Mouse (Mus musculus): ENCODE results near the gene Eef1a2. TPM values are rescaled to one million over a fixed set of nuclear protein-coding genes. Genes with fewer than 3 reads are reported as not detected.

Gene Eef1a2
- polyA plus RNA-seq (2014; fragmentation: Nextera tagmentation; extraction: Ambion mirVana) = 12.7 and 14.1 TPM in 2 replicates

GRCm38 (mm10) chr2:181156248-181157121 lies at the start of gene Eef1a2:
Eef1a2 (minus strand) TSS chr2:181157014.
- Histone ChIP-seq H3K36me3 (ENCODE audit: control insufficient read depth, insufficient read depth, low read length) (peaks cover 8% of the 10 kb centered on the region; the same call in 1 of the 2 replicates), H3K4me2 (ENCODE audit: low read length) (peak within 1 kb of the TSS; percentile 69), H3K9ac (replicated peaks; ENCODE audit: low read length) (peak within 1 kb of the TSS; percentile 73), H3K27me3 (ENCODE audit: control insufficient read depth, insufficient read depth, low read length) (no peaks in the 10 kb centered on the region), H3K4me1 (ENCODE audit: control insufficient read depth, insufficient read depth, low read length) (peaks cover 36% of the 10 kb centered on the region), H3K4me3 (replicated peaks; ENCODE audit: low read depth, low read length) (peak within 1 kb of the TSS; percentile 48), H3K9me3 (ENCODE audit: control insufficient read depth, low read length) (no peaks in the 10 kb centered on the region), H3K27ac (replicated peaks; ENCODE audit: low read depth, low read length) (peak within 1 kb of the TSS; percentile 88)
- DNase-seq (peak; percentile 86), ATAC-seq (ENCODE audit: low FRiP score, low TSS enrichment) (peak; percentile 73)
- WGBS = 3% methylated on average over 55 of the region's 55 CpGs

- Histone ChIP-seq H3K27ac (replicated peaks; ENCODE audit: low read depth, low read length) (no peak overlapping the region), H3K4me3 (replicated peaks; ENCODE audit: low read depth, low read length) (no peak overlapping the region), H3K4me2 (ENCODE audit: low read length) (no peak overlapping the region), H3K9ac (replicated peaks; ENCODE audit: low read length) (no peak overlapping the region), H3K4me1 (ENCODE audit: control insufficient read depth, insufficient read depth, low read length) (no peaks in the 10 kb centered on the region), H3K9me3 (ENCODE audit: control insufficient read depth, low read length) (no peaks in the 10 kb centered on the region), H3K27me3 (ENCODE audit: control insufficient read depth, insufficient read depth, low read length) (peaks cover 2% of the 10 kb centered on the region; the same call in 1 of the 2 replicates), H3K36me3 (ENCODE audit: control insufficient read depth, insufficient read depth, low read length) (no peaks in the 10 kb centered on the region)
- ATAC-seq (ENCODE audit: low FRiP score, low TSS enrichment) = no peak
- 83% methylated on average over 9 of the region's 9 CpGs for WGBS
- DNase-seq = no peak
Measured at GRCm38 (mm10) chr2:181206118-181206517, 49.3 kb upstream of the Eef1a2 start.

DNA sequence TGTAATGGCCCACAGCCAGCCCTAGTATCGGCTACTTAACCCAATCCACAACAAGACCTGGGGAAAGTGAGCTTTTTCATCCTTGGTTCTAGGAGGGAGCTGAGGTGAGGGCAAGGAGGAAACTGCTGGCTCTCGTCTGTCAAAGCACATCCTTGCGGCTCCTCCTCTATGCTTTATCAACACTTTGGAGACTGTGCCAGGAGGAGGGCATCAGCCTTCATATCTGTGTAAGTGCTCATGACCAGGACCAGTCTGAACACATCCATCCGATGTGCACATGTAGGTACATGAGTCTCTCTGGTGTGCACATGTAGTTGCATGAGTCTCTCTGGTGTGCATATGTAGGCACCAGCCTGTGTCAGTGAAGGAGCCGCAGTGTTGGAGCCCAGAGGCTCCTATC lies 48.9 kb upstream of the Eef1a2 start:
- WGBS = 91% methylated on average over 5 of the region's 5 CpGs
- no peak overlapping the region for H3K4me2 ChIP-seq (ENCODE audit: low read length)
- DNase-seq (no peak), ATAC-seq (ENCODE audit: low FRiP score, low TSS enrichment) (no peak)
- no peak overlapping the region for H3K9ac ChIP-seq (replicated peaks; ENCODE audit: low read length)
- H3K27ac ChIP-seq (replicated peaks; ENCODE audit: low read depth, low read length) = no peak overlapping the region
- no peaks in the 10 kb centered on the region for H3K27me3 ChIP-seq (ENCODE audit: control insufficient read depth, insufficient read depth, low read length)
- H3K4me3 ChIP-seq (replicated peaks; ENCODE audit: low read depth, low read length) = no peak overlapping the region
- no peaks in the 10 kb centered on the region for H3K36me3 ChIP-seq (ENCODE audit: control insufficient read depth, insufficient read depth, low read length)
- H3K9me3 ChIP-seq (ENCODE audit: control insufficient read depth, low read length) = no peaks in the 10 kb centered on the region
- H3K4me1 ChIP-seq (ENCODE audit: control insufficient read depth, insufficient read depth, low read length) = no peaks in the 10 kb centered on the region

- H3K27ac ChIP-seq (replicated peaks; ENCODE audit: low read depth, low read length) = no peak overlapping the region
- H3K4me2 ChIP-seq (ENCODE audit: low read length) = no peak overlapping the region
- DNase-seq (no peak), ATAC-seq (ENCODE audit: low FRiP score, low TSS enrichment) (no peak)
- H3K9ac ChIP-seq (replicated peaks; ENCODE audit: low read length) = no peak overlapping the region
- no peaks in the 10 kb centered on the region for H3K9me3 ChIP-seq (ENCODE audit: control insufficient read depth, low read length)
- H3K36me3 ChIP-seq (ENCODE audit: control insufficient read depth, insufficient read depth, low read length) = no peaks in the 10 kb centered on the region
- no peaks in the 10 kb centered on the region for H3K4me1 ChIP-seq (ENCODE audit: control insufficient read depth, insufficient read depth, low read length)
- no peak overlapping the region for H3K4me3 ChIP-seq (replicated peaks; ENCODE audit: low read depth, low read length)
- no peaks in the 10 kb centered on the region for H3K27me3 ChIP-seq (ENCODE audit: control insufficient read depth, insufficient read depth, low read length)
- WGBS = 84% methylated on average over 6 of the region's 6 CpGs
Measured at GRCm38 (mm10) chr2:181202886-181203285, 46.1 kb upstream of the Eef1a2 start.

GRCm38 (mm10) chr2:181202422-181202821 lies 45.6 kb upstream of the Eef1a2 start, which contains the start of gene Ptk6:
Ptk6 (minus strand) TSS chr2:181202789.
- no peak for ATAC-seq (ENCODE audit: low FRiP score, low TSS enrichment)
- no peaks in the 10 kb centered on the region for H3K9me3 ChIP-seq (ENCODE audit: control insufficient read depth, low read length)
- no peaks in the 10 kb centered on the region for H3K36me3 ChIP-seq (ENCODE audit: control insufficient read depth, insufficient read depth, low read length)
- H3K4me1 ChIP-seq (ENCODE audit: control insufficient read depth, insufficient read depth, low read length) = no peaks in the 10 kb centered on the region
- no peak within 1 kb of the TSS for H3K27ac ChIP-seq (replicated peaks; ENCODE audit: low read depth, low read length)
- H3K27me3 ChIP-seq (ENCODE audit: control insufficient read depth, insufficient read depth, low read length) = no peaks in the 10 kb centered on the region
- no peak for DNase-seq
- H3K4me3 ChIP-seq (replicated peaks; ENCODE audit: low read depth, low read length) = no peak within 1 kb of the TSS
- WGBS = 84% methylated on average over 3 of the region's 3 CpGs
- H3K4me2 ChIP-seq (ENCODE audit: low read length) = no peak within 1 kb of the TSS
- no peak within 1 kb of the TSS for H3K9ac ChIP-seq (replicated peaks; ENCODE audit: low read length)

DNA sequence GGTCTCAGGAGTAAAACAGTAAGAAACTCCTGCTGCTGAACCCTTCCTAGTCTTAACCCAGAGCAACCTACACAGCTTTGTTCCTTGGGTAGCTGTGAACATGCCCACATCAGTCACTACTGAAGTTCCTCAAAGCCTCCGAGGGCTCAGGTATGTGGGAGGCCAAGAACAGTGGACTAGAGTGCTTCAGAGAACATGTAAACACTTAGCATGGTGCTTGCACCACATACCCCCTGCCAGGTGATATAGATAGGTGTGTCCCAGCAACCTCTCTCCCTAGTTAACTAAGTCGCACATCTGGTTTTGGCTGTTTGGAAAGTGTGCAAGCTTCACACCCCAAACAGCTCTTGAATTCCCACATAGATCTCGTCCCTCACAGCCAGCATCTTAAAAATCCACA lies 44.8 kb upstream of the Eef1a2 start:
- no peak for DNase-seq
- 90% methylated on average over 3 of the region's 3 CpGs for WGBS
- Histone ChIP-seq H3K4me3 (replicated peaks; ENCODE audit: low read depth, low read length) (no peak overlapping the region), H3K9me3 (ENCODE audit: control insufficient read depth, low read length) (no peaks in the 10 kb centered on the region), H3K36me3 (ENCODE audit: control insufficient read depth, insufficient read depth, low read length) (no peaks in the 10 kb centered on the region), H3K27me3 (ENCODE audit: control insufficient read depth, insufficient read depth, low read length) (no peaks in the 10 kb centered on the region), H3K4me1 (ENCODE audit: control insufficient read depth, insufficient read depth, low read length) (no peaks in the 10 kb centered on the region), H3K4me2 (ENCODE audit: low read length) (no peak overlapping the region), H3K27ac (replicated peaks; ENCODE audit: low read depth, low read length) (no peak overlapping the region), H3K9ac (replicated peaks; ENCODE audit: low read length) (no peak overlapping the region)
- no peak for ATAC-seq (ENCODE audit: low FRiP score, low TSS enrichment)

DNA sequence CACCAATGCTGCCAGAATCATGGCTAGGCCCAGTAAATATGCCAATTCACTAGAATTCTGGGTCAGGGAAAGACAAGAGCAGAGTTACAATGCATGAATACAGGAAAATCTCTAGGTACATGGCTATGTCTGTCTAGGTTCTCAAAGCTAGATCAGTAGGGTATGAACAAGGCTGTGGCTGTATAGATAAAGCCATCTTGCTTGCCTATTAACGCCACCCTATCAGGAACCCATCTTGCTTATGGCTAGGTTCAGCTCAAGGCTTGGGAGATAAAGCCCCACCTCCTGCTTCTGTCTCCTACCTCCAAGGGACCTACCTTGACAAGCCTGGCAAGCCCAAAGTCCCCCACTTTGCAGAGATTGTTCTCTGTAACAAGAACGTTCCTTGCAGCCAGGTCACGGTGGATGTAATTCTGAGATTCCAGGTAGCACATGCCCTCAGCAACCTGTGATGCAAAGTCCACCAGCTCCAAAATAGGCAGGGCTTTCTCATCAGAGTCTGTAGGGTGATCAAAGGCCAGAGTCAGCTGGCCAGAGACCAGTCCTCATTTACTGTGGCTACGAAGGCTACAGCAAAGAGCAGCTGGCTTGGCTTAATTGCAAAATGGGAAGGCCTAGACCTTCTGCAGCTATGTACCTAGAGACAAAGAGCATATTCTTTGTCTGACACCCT lies 40.0 kb upstream of the Eef1a2 start:
- Histone ChIP-seq H3K9ac (replicated peaks; ENCODE audit: low read length) (no peak overlapping the region), H3K4me3 (replicated peaks; ENCODE audit: low read depth, low read length) (no peak overlapping the region), H3K36me3 (ENCODE audit: control insufficient read depth, insufficient read depth, low read length) (no peaks in the 10 kb centered on the region), H3K27ac (replicated peaks; ENCODE audit: low read depth, low read length) (no peak overlapping the region), H3K9me3 (ENCODE audit: control insufficient read depth, low read length) (no peaks in the 10 kb centered on the region), H3K4me2 (ENCODE audit: low read length) (no peak overlapping the region), H3K27me3 (ENCODE audit: control insufficient read depth, insufficient read depth, low read length) (no peaks in the 10 kb centered on the region), H3K4me1 (ENCODE audit: control insufficient read depth, insufficient read depth, low read length) (no peaks in the 10 kb centered on the region)
- WGBS = 94% methylated on average over 4 of the region's 4 CpGs
- no peak for DNase-seq
- no peak for ATAC-seq (ENCODE audit: low FRiP score, low TSS enrichment)

DNA sequence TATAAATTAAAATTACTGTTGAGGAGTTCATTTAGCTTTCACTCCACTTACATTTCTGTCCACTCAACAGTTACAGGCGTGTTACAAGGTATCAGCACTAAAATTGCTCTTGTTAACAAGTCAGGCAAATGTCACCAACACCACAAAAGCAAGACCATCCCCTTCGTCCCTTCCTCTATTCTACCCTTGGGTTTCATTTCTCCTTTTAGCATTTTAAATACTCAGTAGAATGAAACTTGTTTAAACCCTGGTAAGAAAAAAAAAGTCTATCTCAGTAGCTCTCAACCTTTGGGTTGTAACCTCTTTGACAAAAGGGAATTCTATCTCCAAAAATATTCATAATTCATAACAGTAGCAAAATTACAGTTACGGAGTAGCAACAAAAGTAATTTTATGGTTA lies 36.2 kb upstream of the Eef1a2 start:
- 80% methylated on average over 3 of the region's 3 CpGs for WGBS
- H3K4me1 ChIP-seq (ENCODE audit: control insufficient read depth, insufficient read depth, low read length) = peaks cover 8% of the 10 kb centered on the region
- no peak overlapping the region for H3K9ac ChIP-seq (replicated peaks; ENCODE audit: low read length)
- DNase-seq (no peak), ATAC-seq (ENCODE audit: low FRiP score, low TSS enrichment) (no peak)
- H3K27ac ChIP-seq (replicated peaks; ENCODE audit: low read depth, low read length) = no peak overlapping the region
- no peak overlapping the region for H3K4me3 ChIP-seq (replicated peaks; ENCODE audit: low read depth, low read length)
- H3K4me2 ChIP-seq (ENCODE audit: low read length) = no peak overlapping the region
- peaks cover 10% of the 10 kb centered on the region for H3K36me3 ChIP-seq (ENCODE audit: control insufficient read depth, insufficient read depth, low read length)
- no peaks in the 10 kb centered on the region for H3K9me3 ChIP-seq (ENCODE audit: control insufficient read depth, low read length)
- H3K27me3 ChIP-seq (ENCODE audit: control insufficient read depth, insufficient read depth, low read length) = no peaks in the 10 kb centered on the region
